Mouse (Mus musculus): Measurements from ENCODE around the gene Gm9945.

GRCm38 (mm10) chr11:53491954-53492401, 12.0 kb downstream of the Gm9945 start:
- no peak for TF ChIP-seq CTCF (IDR thresholded peaks at IDR 0.05; ENCODE audit: borderline replicate concordance, insufficient read depth, low read length)
- TF ChIP-seq POLR2A (IDR thresholded peaks at IDR 0.05; ENCODE audit: low read depth, low read length), result no peak
